Mouse (Mus musculus) urinary bladder, postnatal 10 days (tissue): Measurements from ENCODE around the gene Abhd4.

Source experiments
- DNase-seq: peaks from one replicate; pipeline ENCODE4 v3.0.0; 2022; ENCODE audit warnings: low spot score

The Abhd4 gene

DNA sequence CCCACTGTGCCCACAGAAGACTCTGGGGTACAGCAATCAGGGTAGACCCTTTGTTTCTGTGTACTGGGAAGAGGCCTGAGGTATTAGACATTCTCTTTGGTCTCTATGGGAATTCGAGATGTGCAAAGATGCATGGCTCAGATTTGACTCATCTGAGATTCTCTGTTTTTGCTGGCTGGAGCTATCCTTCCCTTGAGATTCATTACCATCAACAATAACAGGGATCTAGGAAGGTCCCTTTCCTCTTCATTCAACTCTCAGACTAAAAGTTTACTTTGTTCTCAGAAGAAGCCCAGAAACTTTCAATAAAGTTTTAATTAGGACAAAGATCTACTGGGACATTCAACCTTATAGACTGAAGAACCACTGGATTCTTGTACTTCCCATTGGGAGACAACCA, 30.9 kb downstream of the Abhd4 start, which contains the start of gene Olfr49:
Gene Olfr49 (minus strand): TSS at position 101 of the 400 bp plus-strand sequence.
- DNase-seq: no peak

DNA sequence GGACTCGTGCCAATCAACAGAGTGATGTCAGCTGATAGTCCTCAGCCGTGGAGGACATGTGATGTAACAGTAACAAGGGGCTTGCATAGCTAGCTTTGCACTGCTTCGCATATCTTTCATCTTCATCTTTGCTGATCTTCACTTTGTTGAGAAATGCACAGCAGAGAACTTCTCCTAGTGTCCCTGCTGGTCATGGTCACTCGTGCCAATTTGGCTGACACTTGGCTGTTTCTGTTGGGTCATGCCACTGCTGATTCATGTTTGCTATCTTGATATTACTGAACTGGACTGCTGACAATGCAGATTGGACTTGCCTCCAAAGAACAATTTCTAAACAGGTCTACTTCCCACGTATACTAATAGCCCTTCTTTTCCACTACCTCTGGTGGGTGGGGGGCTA, 46.1 kb downstream of the Abhd4 start:
- DNase-seq: no peak

DNA sequence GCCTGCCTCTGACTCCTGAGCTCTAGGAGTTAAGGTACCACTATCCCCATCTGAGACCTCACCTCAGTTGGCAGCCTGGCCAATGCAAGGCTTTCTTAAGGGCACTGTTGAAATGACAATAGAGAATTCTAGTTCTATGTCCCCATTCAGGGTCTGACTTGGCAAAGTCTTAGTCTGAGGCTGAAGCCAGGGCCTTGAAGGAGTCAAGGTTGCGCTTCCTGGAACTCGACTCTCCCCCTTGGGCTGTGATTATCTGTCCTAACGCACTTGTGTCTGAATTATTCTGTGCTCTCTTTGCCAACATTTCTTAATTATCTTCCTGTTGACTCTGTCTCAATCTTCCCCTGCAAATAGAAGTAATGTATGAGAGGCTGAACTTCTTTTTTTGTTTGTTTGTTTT, 46.7 kb downstream of the Abhd4 start:
- no peak for DNase-seq

DNA sequence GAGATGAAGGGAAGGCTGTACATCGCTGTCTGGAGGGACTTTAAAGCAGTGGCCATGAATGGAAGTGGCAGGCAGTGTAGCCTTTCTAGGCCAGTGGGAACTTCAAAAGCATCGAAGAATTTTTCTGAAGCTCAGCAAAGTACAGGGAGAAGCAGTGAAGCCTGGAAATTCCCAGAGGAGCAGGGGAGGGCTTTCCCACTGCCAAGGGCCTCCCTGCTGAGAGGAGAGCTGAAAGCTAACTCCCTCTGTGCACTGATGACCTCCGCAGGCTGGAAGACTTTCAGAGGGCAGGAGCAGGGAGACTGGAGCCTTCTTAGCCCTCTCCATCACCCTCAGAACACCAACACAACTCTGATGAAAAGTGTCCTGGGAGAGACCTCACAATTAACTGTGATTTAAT, 57.8 kb downstream of the Abhd4 start:
- no peak for DNase-seq
